Mouse (Mus musculus): ENCODE measurements around the gene Dgkz.

Gene Dgkz

GRCm38 (mm10) chr2:91923415-91924337 lies 52.0 kb downstream of the Dgkz start:
- intact Hi-C loops (cut with DNase I): no loop called here

GRCm38 (mm10) chr2:91922586-91923414 lies 52.9 kb downstream of the Dgkz start:
- intact Hi-C loops (cut with DNase I): no loop called here

GRCm38 (mm10) chr2:91921790-91922570 lies 53.7 kb downstream of the Dgkz start:
- intact Hi-C loops (cut with DNase I): no loop called here

- intact Hi-C loops (cut with DNase I): no loop called here
Measured at GRCm38 (mm10) chr2:91921181-91921789, 54.4 kb downstream of the Dgkz start.

GRCm38 (mm10) chr2:91920130-91920529 lies 55.5 kb downstream of the Dgkz start:
- intact Hi-C loops (cut with DNase I): no loop called here

GRCm38 (mm10) chr2:91917096-91917495 lies 58.6 kb downstream of the Dgkz start:
- intact Hi-C loops (cut with DNase I): no loop called here

- intact Hi-C loops (cut with DNase I): no loop called here
Measured at GRCm38 (mm10) chr2:91916346-91916977, 59.2 kb downstream of the Dgkz start.

- intact Hi-C loops (cut with DNase I): no loop called here
Measured at GRCm38 (mm10) chr2:91913328-91914110, 62.1 kb downstream of the Dgkz start.

GRCm38 (mm10) chr2:91912616-91913015 lies 63.0 kb downstream of the Dgkz start:
- intact Hi-C loops (cut with DNase I): no loop called here

- intact Hi-C loops (cut with DNase I): no loop called here
Measured at GRCm38 (mm10) chr2:91906141-91906540, 69.5 kb downstream of the Dgkz start.

- intact Hi-C loops (cut with DNase I): no loop called here
Measured at GRCm38 (mm10) chr2:91904618-91905307, 70.9 kb downstream of the Dgkz start.

- intact Hi-C loops (cut with DNase I): no loop called here
Measured at GRCm38 (mm10) chr2:91903171-91903925, 72.3 kb downstream of the Dgkz start.

- intact Hi-C loops (cut with DNase I): no loop called here
Measured at GRCm38 (mm10) chr2:91902336-91902735, 73.3 kb downstream of the Dgkz start.

GRCm38 (mm10) chr2:91900431-91900830 lies 75.2 kb downstream of the Dgkz start:
- intact Hi-C loops (cut with DNase I): no loop called here

- intact Hi-C loops (cut with DNase I): no loop called here
Measured at GRCm38 (mm10) chr2:91899141-91899540, 76.5 kb downstream of the Dgkz start.

- intact Hi-C loops (cut with DNase I): no loop called here
Measured at GRCm38 (mm10) chr2:91897968-91898367, 77.7 kb downstream of the Dgkz start.

GRCm38 (mm10) chr2:91895401-91895800 lies 80.3 kb downstream of the Dgkz start:
- intact Hi-C loops (cut with DNase I): no loop called here

GRCm38 (mm10) chr2:91894716-91895115 lies 80.9 kb downstream of the Dgkz start:
- intact Hi-C loops (cut with DNase I): no loop called here

Data from adrenal gland (tissue).